Mouse (Mus musculus) frontal cortex, adult 2 months (tissue): Measurements from ENCODE around the gene Fam155a. TPM values are rescaled to one million over a fixed set of nuclear protein-coding genes. Genes with fewer than 3 reads are reported as not detected.
A peak's percentile ranks its signal among the peaks of the same experiment; 100 is the strongest.

Source experiments
- DNase-seq, 2 experiments: peaks; one replicate each; pipeline ENCODE4 v3.0.0; 2022; ENCODE audit warnings: low spot score in 1 of 2; ENCODE audit errors: extremely low spot score in 1 of 2
- polyA plus RNA-seq: library from polyadenylated mRNA; depleted of rRNA; stranded (reverse); fragments of >200 nt; gene quantifications from 2 replicates; pipeline ENCODE4 v1.2.3, GENCODE M21; 2012

The Fam155a gene
- polyA plus RNA-seq, 1 experiment: 73.1 TPM

DNA sequence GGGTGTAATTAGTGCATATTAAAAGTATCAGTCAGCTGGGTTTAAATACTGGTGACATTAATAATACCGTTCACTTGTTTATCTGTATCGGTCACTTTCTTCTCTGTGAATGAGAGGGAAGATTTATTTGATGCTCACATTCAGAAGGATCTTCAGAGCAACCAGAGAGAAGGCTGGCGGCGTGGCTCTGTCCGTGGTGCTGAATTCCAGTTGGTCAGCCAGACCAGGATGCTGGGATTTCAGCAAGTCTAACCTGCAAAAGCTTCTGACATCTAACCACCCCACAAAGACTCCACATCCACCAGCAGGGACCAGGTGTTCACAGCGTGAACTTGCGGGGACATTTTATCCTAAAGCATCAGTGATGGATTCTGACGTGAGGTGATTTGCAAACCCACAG lies 461.5 kb downstream of the Fam155a start:
- DNase-seq: no peak

DNA sequence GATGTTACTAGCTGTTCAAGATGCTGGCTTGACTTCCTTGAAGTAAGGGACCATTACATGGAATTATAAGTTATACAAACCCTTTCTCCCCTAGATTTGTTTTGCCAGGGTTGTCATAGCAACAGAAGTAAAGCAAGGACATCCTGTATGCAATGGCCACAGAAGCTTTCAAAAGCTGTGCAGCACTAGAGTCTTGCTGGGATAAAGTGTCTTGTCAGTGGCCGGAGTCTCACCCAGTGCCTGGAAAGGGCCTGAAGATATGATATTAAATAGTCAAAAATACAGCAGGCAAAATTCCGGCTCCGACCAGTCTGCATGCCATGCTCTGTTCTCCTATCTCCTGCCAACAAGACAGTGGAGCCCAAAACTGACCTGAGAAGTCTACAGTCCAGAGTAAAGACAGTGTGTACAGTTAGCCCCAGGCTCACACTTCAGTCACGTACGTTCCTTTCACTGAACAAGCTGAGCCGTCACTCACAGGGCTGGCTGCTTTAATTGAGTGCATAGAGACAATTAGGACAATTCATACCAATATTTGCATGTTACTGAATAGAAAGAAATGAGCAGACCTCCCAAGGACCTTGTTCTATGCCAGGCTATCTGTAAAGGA lies 467.3 kb downstream of the Fam155a start:
- no peak for DNase-seq

GRCm38 (mm10) chr8:9295046-9295445 lies 475.9 kb downstream of the Fam155a start:
- peak in 1 of 2 experiments; percentile 33 for DNase-seq

- peak in 1 of 2 experiments; percentile 46 for DNase-seq
Observed at GRCm38 (mm10) chr8:9292532-9292931, 478.4 kb downstream of the Fam155a start.

- DNase-seq: no peak
Observed at GRCm38 (mm10) chr8:9288015-9288729, 482.8 kb downstream of the Fam155a start.

DNA sequence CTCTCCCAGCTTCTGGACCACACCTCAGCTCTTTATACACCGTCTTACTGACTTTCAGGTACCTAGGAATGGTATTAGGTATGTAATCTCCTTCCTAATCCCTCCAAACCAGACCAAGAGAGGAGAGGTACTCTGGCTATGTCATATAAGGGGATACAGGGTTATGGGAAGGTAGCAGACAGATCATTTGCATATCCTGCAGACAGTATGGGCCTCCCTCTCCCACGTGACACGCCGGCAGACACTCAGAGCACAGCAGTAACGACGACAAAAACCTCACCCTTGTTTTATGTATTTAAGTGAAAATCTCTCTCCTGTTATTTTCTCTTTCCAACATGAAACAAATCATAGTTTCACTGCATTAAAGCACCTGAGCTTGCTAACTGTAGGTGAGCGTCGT lies 496.8 kb downstream of the Fam155a start:
- no peak for DNase-seq

DNA sequence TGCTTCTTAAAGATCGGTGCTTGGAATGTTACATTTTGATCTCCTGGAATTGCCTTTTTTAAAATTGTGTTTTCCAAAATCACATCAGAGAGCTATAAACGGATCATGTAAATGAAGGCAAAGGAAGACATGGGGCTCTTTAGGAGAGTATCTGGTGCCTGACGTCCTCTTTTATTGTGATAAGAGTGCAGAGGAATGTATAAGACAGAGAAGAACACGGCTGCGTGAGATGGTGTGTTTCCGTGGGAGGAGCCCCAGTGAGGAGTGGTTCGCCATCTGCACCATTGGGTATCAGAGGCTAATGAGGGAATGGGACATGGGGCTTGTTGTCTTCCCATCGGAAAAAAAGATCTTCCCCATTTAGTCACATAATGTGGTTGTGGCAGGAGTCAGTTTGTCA lies 506.6 kb downstream of the Fam155a start:
- no peak for DNase-seq

GRCm38 (mm10) chr8:9261527-9261926 lies 509.4 kb downstream of the Fam155a start:
- DNase-seq: no peak

DNA sequence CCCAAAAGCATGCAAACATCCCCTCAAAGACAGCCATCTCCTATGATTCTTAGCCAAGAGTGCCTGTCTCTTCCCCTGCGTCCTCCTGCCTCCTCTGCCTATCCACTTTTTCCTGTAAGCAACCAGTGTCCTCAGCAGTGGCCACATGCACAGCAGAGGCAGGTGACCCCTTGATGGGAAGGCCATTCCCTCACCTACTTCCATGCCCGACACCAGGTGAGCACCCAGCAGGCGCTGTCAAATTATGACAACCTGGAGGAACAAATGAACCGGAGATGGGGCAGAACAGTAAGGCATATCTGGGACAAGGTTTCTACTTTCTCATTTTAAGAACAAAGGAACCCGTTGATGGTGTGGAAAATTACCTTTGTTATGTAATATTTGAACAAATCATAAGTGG lies 515.6 kb downstream of the Fam155a start:
- no peak for DNase-seq

DNA sequence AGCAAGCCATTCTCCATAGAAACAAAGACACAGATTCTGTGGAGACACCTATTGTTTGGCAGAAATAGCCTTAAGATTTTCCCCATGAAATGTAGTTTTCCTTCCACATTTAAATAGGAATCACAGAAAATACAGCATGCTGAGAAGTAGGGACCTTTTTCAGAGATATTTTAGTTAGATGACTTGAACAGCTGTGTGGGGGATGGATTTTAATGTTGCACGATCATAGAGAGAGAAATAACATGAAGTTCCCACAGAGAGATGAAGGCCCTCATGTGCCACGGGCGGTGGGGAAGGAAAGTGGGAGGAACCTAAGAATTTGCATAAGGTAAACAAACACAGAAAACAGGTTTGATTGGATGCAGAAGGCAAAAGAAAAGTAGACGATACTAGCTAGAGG lies 518.0 kb downstream of the Fam155a start:
- peak in 1 of 2 experiments; percentile 50 for DNase-seq

- DNase-seq: peak in 1 of 2 experiments; percentile 52
Observed at GRCm38 (mm10) chr8:9248109-9248821, 522.7 kb downstream of the Fam155a start.

- DNase-seq: no peak
Observed at GRCm38 (mm10) chr8:9245994-9246393, 525.0 kb downstream of the Fam155a start.

DNA sequence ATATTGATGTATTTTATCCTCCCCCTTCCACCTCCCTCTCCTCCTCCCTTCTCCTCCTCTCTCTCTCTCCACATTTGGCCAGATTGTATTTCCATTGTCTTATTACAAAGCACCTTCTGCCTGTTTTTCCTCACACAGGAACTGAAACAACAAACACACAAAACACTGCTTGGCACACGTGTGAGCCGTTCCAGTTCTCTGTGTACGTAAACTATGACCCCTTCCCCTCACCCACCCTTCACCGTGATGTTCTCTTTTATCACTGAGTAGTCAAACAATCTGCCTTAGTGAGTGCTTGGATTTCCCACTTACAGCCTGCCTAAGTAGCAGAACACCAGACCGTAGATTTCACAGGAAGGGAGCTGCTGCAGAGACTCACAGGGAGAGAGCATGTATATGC lies 530.0 kb downstream of the Fam155a start:
- no peak for DNase-seq

DNA sequence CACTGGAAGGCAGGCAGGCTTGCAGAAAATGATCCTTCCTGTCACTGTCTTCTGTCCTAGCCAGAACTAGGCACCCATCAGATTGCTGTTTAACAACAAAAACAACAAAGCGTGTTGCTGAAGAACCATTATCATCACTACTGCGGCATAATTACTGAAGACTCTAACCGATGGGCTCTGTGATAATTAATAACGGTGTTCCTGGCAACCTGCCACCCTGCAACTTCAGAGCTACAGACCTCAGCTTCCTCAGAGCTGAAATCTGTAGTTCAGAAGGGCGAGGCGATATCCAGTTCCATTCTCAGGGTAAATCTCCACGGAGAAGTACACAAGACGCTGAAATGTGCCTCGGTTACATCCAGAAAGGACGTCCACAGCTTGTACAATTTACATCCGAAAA lies 531.2 kb downstream of the Fam155a start:
- DNase-seq: no peak

DNA sequence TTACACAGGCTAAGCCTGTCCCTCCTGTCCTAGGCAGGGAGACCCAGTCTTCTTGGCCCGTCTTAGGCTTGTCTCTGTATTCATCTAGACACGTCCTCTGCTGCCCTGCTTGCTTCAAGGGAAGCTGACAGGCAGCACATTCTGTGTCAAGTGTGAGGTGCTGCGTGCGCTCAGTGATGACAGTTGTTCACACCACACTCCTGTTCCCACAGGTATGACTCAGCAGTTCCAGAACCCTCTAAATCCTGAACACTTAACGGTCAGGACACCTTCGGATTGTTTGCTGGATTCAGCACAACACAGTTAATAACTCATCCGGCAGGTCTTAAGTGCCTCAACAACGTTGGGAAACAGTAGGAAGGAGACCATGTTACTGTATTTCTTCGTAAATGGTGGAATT lies 532.0 kb downstream of the Fam155a start:
- DNase-seq: no peak

- peak; percentile 82 to 99 for DNase-seq
Observed at GRCm38 (mm10) chr8:9233326-9233919, 537.5 kb downstream of the Fam155a start.

GRCm38 (mm10) chr8:9227779-9228464 lies 543.0 kb downstream of the Fam155a start:
- peak; percentile 58 to 86 for DNase-seq

GRCm38 (mm10) chr8:9226767-9227166 lies 544.2 kb downstream of the Fam155a start:
- DNase-seq: peak; percentile 77 to 84

- DNase-seq: no peak
Observed at GRCm38 (mm10) chr8:9211751-9212150, 559.2 kb downstream of the Fam155a start.

DNA sequence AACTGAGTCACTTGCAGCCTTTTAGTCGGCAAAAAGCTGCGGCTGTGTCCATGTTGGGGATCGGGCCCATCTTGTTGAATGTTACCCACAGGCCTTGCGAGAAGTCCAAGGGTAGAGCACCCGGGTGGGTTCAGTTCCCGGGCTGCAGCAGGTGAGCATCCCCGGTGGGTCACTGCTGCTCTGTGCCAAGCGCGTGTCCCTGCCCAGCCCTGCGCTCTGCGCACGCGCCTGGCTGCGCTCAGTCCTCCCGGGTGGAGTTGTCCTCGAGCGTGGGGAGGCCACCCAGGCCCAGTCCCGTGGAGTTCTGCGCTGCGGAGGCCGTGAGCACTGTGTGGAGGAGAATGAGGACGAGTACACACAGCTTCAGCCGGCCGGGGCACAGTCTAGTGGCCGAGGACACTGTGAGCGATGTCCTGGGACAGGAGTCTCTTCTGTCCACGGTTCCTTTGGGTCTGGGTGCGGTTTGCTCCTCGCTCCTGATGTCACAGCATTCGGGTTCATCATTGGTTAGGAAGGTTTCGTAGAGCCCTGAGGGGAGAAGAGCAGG lies 563.4 kb downstream of the Fam155a start:
- DNase-seq: no peak
